Mouse (Mus musculus) thymus, adult 2 months (tissue): Measurements from ENCODE around the gene Anks1. TPM values are rescaled to one million over a fixed set of nuclear protein-coding genes. Genes with fewer than 3 reads are reported as not detected.

ENCODE experiments used
- DNase-seq: peaks from one replicate; pipeline ENCODE4 v3.0.0; 2021
- H3K27ac ChIP-seq: fragments of 200-500 bp; 2 replicates; pipeline ENCODE4 v1.5.1; 2012; ENCODE audit warnings: low read length, control low read depth; ENCODE audit not compliant: control insufficient read depth, insufficient read depth
- H3K27me3 ChIP-seq: fragments of 200-500 bp; 2 replicates; pipeline ENCODE4 v1.6.1; 2012; ENCODE audit warnings: mild to moderate bottlenecking, low read length, moderate library complexity, mixed read lengths; ENCODE audit not compliant: control insufficient read depth, insufficient read depth
- H3K36me3 ChIP-seq: fragments of 200-500 bp; 2 replicates; pipeline ENCODE4 v1.6.1; 2012; ENCODE audit warnings: mild to moderate bottlenecking, low read length, moderate library complexity; ENCODE audit not compliant: control insufficient read depth, insufficient read depth
- H3K4me1 ChIP-seq: fragments of 200-500 bp; replicated peaks from 2 replicates; pipeline ENCODE4 v1.6.1; 2012; ENCODE audit warnings: low read length; ENCODE audit not compliant: control insufficient read depth, insufficient read depth
- H3K4me3 ChIP-seq: fragments of 200-500 bp; 2 replicates; pipeline ENCODE4 v1.5.1; 2012; ENCODE audit warnings: mild to moderate bottlenecking, low read length, control low read depth, moderate library complexity; ENCODE audit not compliant: control insufficient read depth, insufficient read depth
- CTCF ChIP-seq: fragments of 200-500 bp; IDR thresholded peaks from 2 replicates; pipeline ENCODE4 v1.5.1; 2012; ENCODE audit warnings: mild to moderate bottlenecking, control low read depth, low read length, moderate library complexity, borderline replicate concordance; ENCODE audit not compliant: control insufficient read depth, poor library complexity, insufficient read depth; ENCODE audit errors: extremely low read depth
- POLR2A ChIP-seq: fragments of 200-500 bp; IDR thresholded peaks from 2 replicates; pipeline ENCODE4 v1.6.1; 2012; ENCODE audit warnings: mild to moderate bottlenecking, low read length, control low read depth, moderate library complexity; ENCODE audit not compliant: control insufficient read depth, poor library complexity, insufficient read depth; ENCODE audit errors: extremely low read depth
- WGBS: fragments of 180-500 bp; shearing (Covaris S2); methylation state at CpG from one replicate; pipeline ENCODE4 v1.1.7; 2018; 5-methylcytosine and 5-hydroxymethylcytosine counted together
- polyA plus RNA-seq: library from polyadenylated mRNA; depleted of rRNA; stranded (reverse); fragments of >200 nt; gene quantifications from 2 replicates; pipeline ENCODE4 v1.2.3, GENCODE M21; 2012

Gene Anks1
- polyA plus RNA-seq, 1 experiment = 103 TPM

- no peaks in the 10 kb centered on the region for H3K27me3 ChIP-seq
- no peak overlapping the region for H3K27ac ChIP-seq
These were observed 175.9 kb downstream of the Anks1 start for GRCm38 (mm10) chr17:28084964-28085363.

GRCm38 (mm10) chr17:28087430-28087829 lies 178.3 kb downstream of the Anks1 start:
- H3K27ac ChIP-seq = no peak overlapping the region
- no peaks in the 10 kb centered on the region; the same call in 1 of the 2 replicates for H3K4me1 ChIP-seq
- no peak for TF ChIP-seq POLR2A
- no peak for TF ChIP-seq CTCF
- no peak for DNase-seq
- no peaks in the 10 kb centered on the region for H3K27me3 ChIP-seq
- no peaks in the 10 kb centered on the region for H3K36me3 ChIP-seq
- WGBS = 88% methylated on average over 5 of the region's 5 CpGs
- H3K4me3 ChIP-seq = no peak overlapping the region

More at GRCm38 (mm10) chr17:28084964-28085363, 175.9 kb downstream of the Anks1 start:
- DNase-seq = peak; percentile 92
- no peaks in the 10 kb centered on the region for H3K36me3 ChIP-seq
- peak; percentile 93 for TF ChIP-seq CTCF
- TF ChIP-seq POLR2A = no peak
- H3K4me3 ChIP-seq = no peak overlapping the region
- peaks cover 6% of the 10 kb centered on the region for H3K4me1 ChIP-seq
- 2% methylated on average over 16 of the region's 16 CpGs for WGBS

GRCm38 (mm10) chr17:28088718-28089117 lies 179.6 kb downstream of the Anks1 start:
- Histone ChIP-seq H3K27me3 (no peaks in the 10 kb centered on the region), H3K4me1 (no peaks in the 10 kb centered on the region; the same call in 1 of the 2 replicates), H3K27ac (no peak overlapping the region), H3K4me3 (no peak overlapping the region), H3K36me3 (no peaks in the 10 kb centered on the region)
- no peak for DNase-seq
- TF ChIP-seq CTCF (no peak), POLR2A (no peak)
- over 99% methylated on average over 5 of the region's 6 CpGs for WGBS

GRCm38 (mm10) chr17:28092297-28092696 lies 183.2 kb downstream of the Anks1 start:
- WGBS = 96% methylated on average over 2 of the region's 2 CpGs
- TF ChIP-seq CTCF (no peak), POLR2A (no peak)
- no peaks in the 10 kb centered on the region for H3K36me3 ChIP-seq

GRCm38 (mm10) chr17:28093837-28094236 lies 184.7 kb downstream of the Anks1 start:
- no peak overlapping the region for H3K4me3 ChIP-seq
- WGBS = 85% methylated on average over 3 of the region's 3 CpGs
- H3K27ac ChIP-seq = no peak overlapping the region
- H3K27me3 ChIP-seq = no peaks in the 10 kb centered on the region
- TF ChIP-seq CTCF (no peak), POLR2A (no peak)
- H3K36me3 ChIP-seq = no peaks in the 10 kb centered on the region
- DNase-seq = no peak
- no peaks in the 10 kb centered on the region for H3K4me1 ChIP-seq

More at GRCm38 (mm10) chr17:28092297-28092696, 183.2 kb downstream of the Anks1 start:
- no peak for DNase-seq
- Histone ChIP-seq H3K27ac (no peak overlapping the region), H3K4me3 (no peak overlapping the region), H3K4me1 (no peaks in the 10 kb centered on the region), H3K27me3 (no peaks in the 10 kb centered on the region)

- 13% methylated on average over 10 of the region's 10 CpGs for WGBS
- Histone ChIP-seq H3K27ac (no peak overlapping the region), H3K4me3 (no peak overlapping the region), H3K4me1 (no peaks in the 10 kb centered on the region), H3K36me3 (no peaks in the 10 kb centered on the region), H3K27me3 (no peaks in the 10 kb centered on the region)
- no peak for DNase-seq
- TF ChIP-seq POLR2A (no peak), CTCF (no peak)
These were observed 187.3 kb downstream of the Anks1 start for GRCm38 (mm10) chr17:28096418-28096817.

GRCm38 (mm10) chr17:28097308-28097707 lies 188.2 kb downstream of the Anks1 start:
- Histone ChIP-seq H3K4me1 (no peaks in the 10 kb centered on the region), H3K36me3 (no peaks in the 10 kb centered on the region), H3K4me3 (no peak overlapping the region), H3K27ac (no peak overlapping the region), H3K27me3 (no peaks in the 10 kb centered on the region)
- no peak for TF ChIP-seq CTCF
- no peak for TF ChIP-seq POLR2A
- 87% methylated on average over 13 of the region's 13 CpGs for WGBS
- DNase-seq = no peak
